Mouse (Mus musculus) bone marrow, adult 2 months (tissue): ENCODE measurements around the gene Dhx16. TPM values are rescaled to one million over a fixed set of nuclear protein-coding genes. Genes with fewer than 3 reads are reported as not detected.
A peak's percentile ranks its signal among the peaks of the same experiment; 100 is the strongest.

Experiments
- H3K27ac ChIP-seq: fragments of 200-500 bp; 2 replicates; pipeline ENCODE4 v1.5.1; 2012; ENCODE audit warnings: low read depth, mild to moderate bottlenecking, control low read depth, inconsistent platforms, low read length; ENCODE audit not compliant: control insufficient read depth, poor library complexity, insufficient read depth
- H3K4me1 ChIP-seq: fragments of 200-500 bp; 2 replicates; pipeline ENCODE4 v1.6.1; 2011; ENCODE audit warnings: low read length; ENCODE audit not compliant: control insufficient read depth, insufficient read depth
- H3K4me3 ChIP-seq: fragments of 200-500 bp; replicated peaks from 2 replicates; pipeline ENCODE3; 2011; ENCODE audit warnings: mild to moderate bottlenecking, low read depth, low read length, control low read depth; ENCODE audit not compliant: control insufficient read depth
- CTCF ChIP-seq: fragments of 200-500 bp; IDR thresholded peaks from 2 replicates; pipeline ENCODE4 v1.5.1; 2011; ENCODE audit warnings: low read length, control low read depth; ENCODE audit not compliant: control insufficient read depth, insufficient read depth
- POLR2A ChIP-seq: fragments of 200-500 bp; IDR thresholded peaks from 2 replicates; pipeline ENCODE4 v1.6.1; 2011; ENCODE audit warnings: low read depth, mild to moderate bottlenecking, control low read depth, low read length, borderline replicate concordance; ENCODE audit not compliant: control insufficient read depth
- WGBS: fragments of 180-500 bp; shearing (Covaris S2); methylation state at CpG from one replicate; pipeline ENCODE4 v1.1.7; 2018; 5-methylcytosine and 5-hydroxymethylcytosine counted together
- polyA plus RNA-seq: library from polyadenylated mRNA; stranded (reverse); fragments of >200 nt; gene quantifications from 2 replicates; pipeline ENCODE4 v1.2.4, GENCODE M21; 2011; ENCODE audit warnings: low replicate concordance; ENCODE audit not compliant: missing spikeins, insufficient read depth, insufficient read length

The Dhx16 gene
- polyA plus RNA-seq, 1 experiment: 234 TPM

DNA sequence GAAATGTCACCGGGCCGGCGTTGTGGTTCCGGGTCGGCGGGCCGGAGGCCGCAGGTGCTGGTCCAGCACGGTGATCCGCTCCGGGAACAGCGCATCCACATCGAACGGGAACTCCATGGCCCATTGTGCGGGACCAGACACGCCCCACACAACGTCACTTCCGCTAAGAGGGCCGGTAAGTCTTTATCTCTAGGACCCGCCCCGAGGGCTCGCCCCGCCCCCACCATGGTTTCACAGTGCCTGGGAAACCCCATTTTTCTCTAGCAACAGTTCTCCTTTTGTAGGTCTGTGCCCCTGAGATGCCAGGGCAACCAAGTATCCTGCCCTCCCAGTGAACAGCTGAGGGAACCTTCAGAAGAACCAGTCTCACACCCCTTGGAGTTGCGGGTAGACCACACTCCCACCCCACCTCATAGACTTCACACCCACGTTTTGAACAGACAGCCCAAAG, 30.3 kb downstream of the Dhx16 start, which contains the start of gene Atat1:
Gene Atat1, minus strand, starts transcription at position 157 of the 451 bp plus-strand sequence.
- peak within 1 kb of the TSS; percentile 75 for H3K27ac ChIP-seq
- H3K4me1 ChIP-seq: 0 out of 2 replicates have a peak, but pooled peaks cover 2% of the 10 kb centered on the region
- peak within 1 kb of the TSS; percentile 86 for H3K4me3 ChIP-seq
- under 1% methylated on average over 25 of the region's 25 CpGs for WGBS
- TF ChIP-seq CTCF (no peak), POLR2A (peak; percentile 74)

- peaks cover 3% of the 10 kb centered on the region; the same call in 1 of the 2 replicates for H3K4me1 ChIP-seq
- no peak overlapping the region for H3K27ac ChIP-seq
- no peak for TF ChIP-seq POLR2A
- no peak for TF ChIP-seq CTCF
- H3K4me3 ChIP-seq: no peak overlapping the region
- 64% methylated on average over 6 of the region's 6 CpGs for WGBS
Observed at GRCm38 (mm10) chr17:35914975-35915374, 35.4 kb downstream of the Dhx16 start.

GRCm38 (mm10) chr17:35915538-35916296, 36.1 kb downstream of the Dhx16 start:
- peaks cover 1% of the 10 kb centered on the region; the same call in 1 of the 2 replicates for H3K4me1 ChIP-seq
- WGBS: 2% methylated on average over 28 of the region's 28 CpGs
- H3K27ac ChIP-seq: peak overlapping the region; percentile 91
- H3K4me3 ChIP-seq: peak overlapping the region; percentile 79
- TF ChIP-seq POLR2A (no peak), CTCF (no peak)

GRCm38 (mm10) chr17:35916297-35917142, 36.9 kb downstream of the Dhx16 start, which contains the start of the genes Mrps18b and Ppp1r10:
Gene Mrps18b (minus strand): TSS chr17:35916389.
Gene Ppp1r10 (plus strand): TSS chr17:35916434.
- TF ChIP-seq CTCF: peak; percentile 49; the same call in 1 of the 2 replicates
- peak; percentile 98 for TF ChIP-seq POLR2A
- WGBS: 1% methylated on average over 83 of the region's 83 CpGs
- H3K4me1 ChIP-seq: peaks cover 1% of the 10 kb centered on the region; the same call in 1 of the 2 replicates

GRCm38 (mm10) chr17:35917143-35917462, 37.5 kb downstream of the Dhx16 start:
- Histone ChIP-seq H3K4me3 (peak overlapping the region; percentile 95), H3K4me1 (peaks cover 1% of the 10 kb centered on the region; the same call in 1 of the 2 replicates), H3K27ac (peak overlapping the region; percentile 91)
- no peak for TF ChIP-seq CTCF
- no peak for TF ChIP-seq POLR2A
- WGBS: under 1% methylated on average over 8 of the region's 8 CpGs

More at GRCm38 (mm10) chr17:35916297-35917142, 36.9 kb downstream of the Dhx16 start, which contains the start of the genes Mrps18b and Ppp1r10:
- peak within 1 kb of the TSS; percentile 95 for H3K4me3 ChIP-seq
- peak within 1 kb of the TSS; percentile 91 for H3K27ac ChIP-seq

- Histone ChIP-seq H3K4me1 (peaks cover 1% of the 10 kb centered on the region; the same call in 1 of the 2 replicates), H3K4me3 (peak overlapping the region; percentile 95), H3K27ac (peak overlapping the region; percentile 91)
- TF ChIP-seq CTCF (no peak), POLR2A (no peak)
- under 1% methylated on average over 13 of the region's 13 CpGs for WGBS
Observed at GRCm38 (mm10) chr17:35917463-35918251, 38.0 kb downstream of the Dhx16 start.

- H3K4me1 ChIP-seq: peaks cover 1% of the 10 kb centered on the region; the same call in 1 of the 2 replicates
- H3K4me3 ChIP-seq: peak overlapping the region; percentile 95
- TF ChIP-seq CTCF (no peak), POLR2A (0 out of 2 replicates have a peak, but pooled peaks have one; percentile 19)
- under 1% methylated on average over 11 of the region's 11 CpGs for WGBS
- H3K27ac ChIP-seq: peak overlapping the region; percentile 94
Observed at GRCm38 (mm10) chr17:35918276-35919059, 38.8 kb downstream of the Dhx16 start.
